Mouse (Mus musculus) T-cell, adult 2 months (primary cell): ENCODE results near the gene Lhpp.
A peak's percentile ranks its signal among the peaks of the same experiment; 100 is the strongest.
"Not testable (repeated sequence)": the region's sequence is repeated elsewhere in the genome, so short reads cannot be mapped to it uniquely, and the experiment has no call there.

ENCODE experiments used
- DNase-seq: peaks from one replicate; pipeline ENCODE4 v3.0.0; 2022; ENCODE audit warnings: low spot score

Lhpp gene

GRCm38 (mm10) chr7:132646514-132646913, 36.1 kb downstream of the Lhpp start:
- DNase-seq, result no peak

- no peak for DNase-seq
Measured at GRCm38 (mm10) chr7:132654412-132654811, 44.0 kb downstream of the Lhpp start.

GRCm38 (mm10) chr7:132656075-132656474, 45.6 kb downstream of the Lhpp start:
- peak; percentile 85 for DNase-seq

GRCm38 (mm10) chr7:132656548-132656947, 46.1 kb downstream of the Lhpp start:
- DNase-seq, result peak; percentile 75

- DNase-seq, result no peak
Measured at GRCm38 (mm10) chr7:132657371-132658057, 47.1 kb downstream of the Lhpp start.

GRCm38 (mm10) chr7:132658058-132658450, 47.6 kb downstream of the Lhpp start:
- DNase-seq, result no peak

GRCm38 (mm10) chr7:132658688-132659087, 48.2 kb downstream of the Lhpp start:
- no peak for DNase-seq

- DNase-seq, result no peak
Measured at GRCm38 (mm10) chr7:132659633-132660032, 49.2 kb downstream of the Lhpp start.

GRCm38 (mm10) chr7:132662831-132663230, 52.4 kb downstream of the Lhpp start:
- DNase-seq, result not testable (repeated sequence)

- no peak for DNase-seq
Measured at GRCm38 (mm10) chr7:132664815-132665214, 54.4 kb downstream of the Lhpp start.

- DNase-seq, result no peak
Measured at GRCm38 (mm10) chr7:132665664-132666382, 55.4 kb downstream of the Lhpp start.

- DNase-seq, result no peak
Measured at GRCm38 (mm10) chr7:132666516-132666915, 56.1 kb downstream of the Lhpp start.

- no peak for DNase-seq
Measured at GRCm38 (mm10) chr7:132668604-132669003, 58.2 kb downstream of the Lhpp start.

GRCm38 (mm10) chr7:132669999-132670862, 59.8 kb downstream of the Lhpp start:
- no peak for DNase-seq

- DNase-seq, result no peak
Measured at GRCm38 (mm10) chr7:132670863-132671165, 60.4 kb downstream of the Lhpp start.

- peak; percentile 37 for DNase-seq
Measured at GRCm38 (mm10) chr7:132672481-132672959, 62.1 kb downstream of the Lhpp start.

GRCm38 (mm10) chr7:132673931-132674755, 63.7 kb downstream of the Lhpp start:
- no peak for DNase-seq

- no peak for DNase-seq
Measured at GRCm38 (mm10) chr7:132675922-132676321, 65.5 kb downstream of the Lhpp start.

- no peak for DNase-seq
Measured at GRCm38 (mm10) chr7:132679117-132679516, 68.7 kb downstream of the Lhpp start.

- no peak for DNase-seq
Measured at GRCm38 (mm10) chr7:132679549-132679948, 69.1 kb downstream of the Lhpp start.

GRCm38 (mm10) chr7:132681296-132681695, 70.9 kb downstream of the Lhpp start:
- no peak for DNase-seq

GRCm38 (mm10) chr7:132681831-132682230, 71.4 kb downstream of the Lhpp start:
- DNase-seq, result no peak
